Mouse (Mus musculus): ENCODE results near the gene Angptl8.

- no peak for TF ChIP-seq CTCF (IDR thresholded peaks at IDR 0.05; ENCODE audit: borderline replicate concordance, insufficient read depth, low read depth, low read length)
- TF ChIP-seq POLR2A (IDR thresholded peaks at IDR 0.05; ENCODE audit: borderline replicate concordance, insufficient read depth, low read length), result no peak
These were observed 36.3 kb upstream of the Angptl8 start for GRCm38 (mm10) chr9:21799010-21799350.

All from cerebellum, adult 2 months (tissue).